Mouse (Mus musculus) liver, embryonic 14.5 days (tissue): ENCODE measurements around the gene Ybx1. TPM values are rescaled to one million over a fixed set of nuclear protein-coding genes. Genes with fewer than 3 reads are reported as not detected.

Experiments
- ATAC-seq: fragments of 200-750 bp; cut with Nextera tagmentation; 2 replicates; pipeline ENCODE4 v1.8.0; 2017; ENCODE audit warnings: moderate number of reproducible peaks, mild to moderate bottlenecking, moderate library complexity; ENCODE audit not compliant: insufficient read depth
- DNase-seq, 3 experiments: peaks; one replicate each; pipeline ENCODE4 v3.0.0-alpha.2; 2012 to 2013; ENCODE audit warnings: low read depth in 3 of 3, low spot score in 3 of 3
- H3K27ac ChIP-seq: fragments of 300-500 bp; sonication (generic); 2 replicates; pipeline ENCODE4 v1.5.1; 2014; ENCODE audit warnings: moderate library complexity, mild to moderate bottlenecking, control low read depth, inconsistent platforms
- H3K27me3 ChIP-seq: fragments of 300-500 bp; sonication (generic); 2 replicates; pipeline ENCODE4 v1.6.1; 2014; ENCODE audit warnings: mild to moderate bottlenecking, low read length, moderate library complexity; ENCODE audit not compliant: control insufficient read depth, insufficient read depth
- H3K36me3 ChIP-seq: fragments of 300-500 bp; sonication (generic); replicated peaks from 2 replicates; pipeline ENCODE4 v1.6.1; 2014; ENCODE audit warnings: low read depth; ENCODE audit not compliant: control insufficient read depth, insufficient read depth
- H3K4me1 ChIP-seq, 2 experiments: fragments of 200-500 bp in 1 of 2; fragments of 300-500 bp in 1 of 2; sonication (generic) in 1 of 2; replicated peaks; 2 replicates each; pipeline ENCODE4 v1.6.1; 2012 to 2014; ENCODE audit warnings: antibody characterized with exemption in 1 of 2, inconsistent platforms in 1 of 2, low read length in 1 of 2; ENCODE audit not compliant: control insufficient read depth in 2 of 2, insufficient read depth in 2 of 2
- H3K4me2 ChIP-seq: fragments of 300-500 bp; sonication (generic); 2 replicates; pipeline ENCODE4 v1.6.1; 2014; ENCODE audit warnings: low read depth, mild to moderate bottlenecking, control low read depth, moderate library complexity
- H3K4me3 ChIP-seq, 2 experiments: fragments of 200-500 bp in 1 of 2; fragments of 300-500 bp in 1 of 2; sonication (generic) in 1 of 2; 2 replicates each; pipeline ENCODE4 v1.5.1; 2012 to 2014; ENCODE audit warnings: low read depth in 2 of 2, low read length in 2 of 2, mild to moderate bottlenecking in 2 of 2, control low read depth in 1 of 2, inconsistent platforms in 1 of 2, moderate library complexity in 1 of 2; ENCODE audit not compliant: insufficient read depth in 1 of 2
- H3K9ac ChIP-seq: fragments of 300-500 bp; sonication (generic); replicated peaks from 2 replicates; pipeline ENCODE4 v1.6.1; 2014; ENCODE audit warnings: mild to moderate bottlenecking, control low read depth, moderate library complexity
- H3K9me3 ChIP-seq: fragments of 300-500 bp; sonication (generic); 2 replicates; pipeline ENCODE4 v1.6.1; 2016; ENCODE audit warnings: low read length, mixed read lengths; ENCODE audit not compliant: control insufficient read depth
- CTCF ChIP-seq: IDR thresholded peaks from 2 replicates; pipeline ENCODE4 v1.5.1; 2016; ENCODE audit warnings: antibody characterized with exemption, low read depth, control low read depth
- EP300 ChIP-seq: IDR thresholded peaks from 2 replicates; pipeline ENCODE4 v1.6.1; 2016; ENCODE audit warnings: antibody characterized with exemption, low read depth
- WGBS: fragments of 180-500 bp; shearing (Covaris S2); extraction: QIAGEN DNeasy Blood & Tissue Kit; methylation state at CpG from one replicate; pipeline ENCODE4 v1.1.7; 2014; ENCODE audit not compliant: insufficient replicate concordance; 5-methylcytosine and 5-hydroxymethylcytosine counted together
- polyA plus RNA-seq, 2 experiments: library from polyadenylated mRNA; depleted of rRNA in 1 of 2; stranded (reverse) in 1 of 2; unstranded in 1 of 2; fragments of >200 nt; fragmentation: Nextera tagmentation in 1 of 2; extraction: Ambion mirVana in 1 of 2; gene quantifications; 2 replicates each; pipeline versions ENCODE4 v1.2.1 to v1.2.3; 2012 to 2014

Ybx1 gene
- polyA plus RNA-seq, 2 experiments, result 250 to 297 TPM

GRCm38 (mm10) chr4:119245556-119245955, 48.8 kb downstream of the Ybx1 start:
- Histone ChIP-seq H3K9me3 (no peaks in the 10 kb centered on the region), H3K4me3 (no peak overlapping the region), H3K36me3 (no peaks in the 10 kb centered on the region; the same call in 1 of the 2 replicates), H3K9ac (no peak overlapping the region), H3K27ac (no peak overlapping the region), H3K4me1 (no peaks in the 10 kb centered on the region), H3K27me3 (no peaks in the 10 kb centered on the region), H3K4me2 (no peak overlapping the region)
- ATAC-seq, result no peak
- WGBS, result 75% methylated on average over 7 of the region's 7 CpGs
- DNase-seq, result no peak
- TF ChIP-seq CTCF (no peak), EP300 (no peak)

GRCm38 (mm10) chr4:119244468-119245240, 49.8 kb downstream of the Ybx1 start:
- Histone ChIP-seq H3K27ac (no peak overlapping the region), H3K27me3 (no peaks in the 10 kb centered on the region), H3K9ac (no peak overlapping the region), H3K9me3 (no peaks in the 10 kb centered on the region), H3K4me1 (no peaks in the 10 kb centered on the region), H3K4me3 (no peak overlapping the region), H3K4me2 (no peak overlapping the region), H3K36me3 (no peaks in the 10 kb centered on the region; the same call in 1 of the 2 replicates)
- TF ChIP-seq EP300, result no peak
- no peak for TF ChIP-seq CTCF
- ATAC-seq (no peak), DNase-seq (no peak)
- WGBS, result 73% methylated on average over 22 of the region's 22 CpGs

GRCm38 (mm10) chr4:119242571-119242970, 51.8 kb downstream of the Ybx1 start:
- DNase-seq (no peak), ATAC-seq (no peak)
- TF ChIP-seq CTCF (no peak), EP300 (no peak)
- H3K9me3 ChIP-seq, result no peaks in the 10 kb centered on the region
- H3K4me3 ChIP-seq, result no peak overlapping the region
- peaks cover 3 to 7% of the 10 kb centered on the region in 2 experiments; a peak in 3 of 4 replicates for H3K4me1 ChIP-seq
- H3K9ac ChIP-seq, result no peak overlapping the region
- WGBS, result 70% methylated on average over 12 of the region's 12 CpGs
- H3K27me3 ChIP-seq, result no peaks in the 10 kb centered on the region
- no peaks in the 10 kb centered on the region; the same call in 1 of the 2 replicates for H3K36me3 ChIP-seq
- H3K4me2 ChIP-seq, result no peak overlapping the region
- no peak overlapping the region for H3K27ac ChIP-seq

GRCm38 (mm10) chr4:119241664-119242063, 52.7 kb downstream of the Ybx1 start:
- TF ChIP-seq CTCF, result peak; percentile 70
- TF ChIP-seq EP300, result no peak
- DNase-seq (no peak), ATAC-seq (no peak)
- Histone ChIP-seq H3K9me3 (no peaks in the 10 kb centered on the region), H3K27ac (no peak overlapping the region), H3K4me3 (no peak overlapping the region), H3K9ac (no peak overlapping the region), H3K4me1 (peaks cover 3 to 7% of the 10 kb centered on the region in 2 experiments; a peak in 3 of 4 replicates), H3K36me3 (no peaks in the 10 kb centered on the region; the same call in 1 of the 2 replicates), H3K27me3 (no peaks in the 10 kb centered on the region), H3K4me2 (no peak overlapping the region)
- 70% methylated on average over 14 of the region's 14 CpGs for WGBS

- no peaks in the 10 kb centered on the region for H3K27me3 ChIP-seq
- peak overlapping the region; percentile 50 for H3K9ac ChIP-seq
- H3K4me1 ChIP-seq, result peaks cover 3 to 7% of the 10 kb centered on the region in 2 experiments; a peak in 3 of 4 replicates
- H3K4me2 ChIP-seq, result peak overlapping the region; percentile 57
- DNase-seq (peak; percentile 51 to 68 (median 59)), ATAC-seq (peak; percentile 71; the same call in 1 of the 2 replicates)
- WGBS, result 11% methylated on average over 12 of the region's 12 CpGs
- TF ChIP-seq EP300 (no peak), CTCF (peak; percentile 84)
- peak overlapping the region in 1 of 2 experiments; percentile 29; a peak in 2 of 4 replicates for H3K4me3 ChIP-seq
- H3K36me3 ChIP-seq, result no peaks in the 10 kb centered on the region; the same call in 1 of the 2 replicates
- no peak overlapping the region for H3K27ac ChIP-seq
- no peaks in the 10 kb centered on the region for H3K9me3 ChIP-seq
These were observed 55.2 kb downstream of the Ybx1 start for GRCm38 (mm10) chr4:119239181-119239682.
